Mouse (Mus musculus) embryonic facial prominence, embryonic 13.5 days (tissue): ENCODE measurements around the gene Olfr1162. TPM values are rescaled to one million over a fixed set of nuclear protein-coding genes. Genes with fewer than 3 reads are reported as not detected.
"Not testable (repeated sequence)": the region's sequence is repeated elsewhere in the genome, so short reads cannot be mapped to it uniquely, and the experiment has no call there.

Experiments
- ATAC-seq: fragments of 200-750 bp; cut with Nextera tagmentation; 2 replicates; pipeline ENCODE4 v1.8.0; 2017; ENCODE audit warnings: low read depth; ENCODE audit not compliant: insufficient number of reproducible peaks, insufficient read depth, low FRiP score, low TSS enrichment
- H3K27ac ChIP-seq: fragments of 300-500 bp; sonication (generic); 2 replicates; pipeline ENCODE4 v1.5.1; 2015; ENCODE audit warnings: moderate library complexity, mild to moderate bottlenecking, inconsistent platforms
- H3K27me3 ChIP-seq: fragments of 300-500 bp; sonication (generic); 2 replicates; pipeline ENCODE4 v1.6.1; 2015; ENCODE audit warnings: mild to moderate bottlenecking, inconsistent platforms
- H3K36me3 ChIP-seq: fragments of 300-500 bp; sonication (generic); 2 replicates; pipeline ENCODE4 v1.6.1; 2015; ENCODE audit warnings: mild to moderate bottlenecking, inconsistent platforms
- H3K4me1 ChIP-seq: fragments of 300-500 bp; sonication (generic); 2 replicates; pipeline ENCODE4 v1.6.1; 2015; ENCODE audit warnings: inconsistent platforms
- H3K4me2 ChIP-seq: fragments of 300-500 bp; sonication (generic); 2 replicates; pipeline ENCODE4 v1.6.1; 2015; ENCODE audit warnings: moderate library complexity, mild to moderate bottlenecking, inconsistent platforms
- H3K4me3 ChIP-seq: fragments of 300-500 bp; sonication (generic); 2 replicates; pipeline ENCODE4 v1.5.1; 2015; ENCODE audit warnings: mild to moderate bottlenecking, inconsistent platforms
- H3K9ac ChIP-seq: fragments of 300-500 bp; sonication (generic); 2 replicates; pipeline ENCODE4 v1.6.1; 2015; ENCODE audit warnings: mild to moderate bottlenecking, inconsistent platforms
- H3K9me3 ChIP-seq: fragments of 300-500 bp; sonication (generic); 2 replicates; pipeline ENCODE4 v1.6.1; 2016; ENCODE audit warnings: inconsistent platforms
- WGBS: fragments of 180-500 bp; shearing (Covaris S2); methylation state at CpG from one replicate; pipeline ENCODE4 v1.1.7; 2015; ENCODE audit warnings: mixed read lengths; 5-methylcytosine and 5-hydroxymethylcytosine counted together
- polyA plus RNA-seq: library from polyadenylated mRNA; unstranded; fragments of >200 nt; fragmentation: Nextera tagmentation; extraction: Ambion mirVana; gene quantifications from 2 replicates; pipeline ENCODE4 v1.2.1, GENCODE M21; 2015

The Olfr1162 gene
- polyA plus RNA-seq: not detected in 2 replicates

GRCm38 (mm10) chr2:88051029-88051428 is at the start of gene Olfr1162:
Olfr1162 (minus strand) TSS chr2:88051129.
- Histone ChIP-seq H3K27ac (no peak within 1 kb of the TSS), H3K9me3 (no peaks in the 10 kb centered on the region), H3K4me2 (no peak within 1 kb of the TSS), H3K4me1 (no peaks in the 10 kb centered on the region), H3K4me3 (no peak within 1 kb of the TSS), H3K27me3 (no peaks in the 10 kb centered on the region), H3K36me3 (no peaks in the 10 kb centered on the region), H3K9ac (no peak within 1 kb of the TSS)
- no peak for ATAC-seq
- WGBS: 85% methylated on average over 1 of the region's 1 CpGs

- Histone ChIP-seq H3K9me3 (no peaks in the 10 kb centered on the region), H3K4me2 (no peak within 1 kb of the TSS), H3K9ac (no peak within 1 kb of the TSS), H3K36me3 (no peaks in the 10 kb centered on the region), H3K4me1 (no peaks in the 10 kb centered on the region), H3K4me3 (no peak within 1 kb of the TSS), H3K27me3 (no peaks in the 10 kb centered on the region), H3K27ac (no peak within 1 kb of the TSS)
- WGBS: 72% methylated on average over 4 of the region's 4 CpGs
- ATAC-seq: no peak
Observed at GRCm38 (mm10) chr2:88093866-88094265, 42.9 kb upstream of the Olfr1162 start, which contains the start of gene Olfr1164. Olfr1164 (minus strand) TSS chr2:88093966.

DNA sequence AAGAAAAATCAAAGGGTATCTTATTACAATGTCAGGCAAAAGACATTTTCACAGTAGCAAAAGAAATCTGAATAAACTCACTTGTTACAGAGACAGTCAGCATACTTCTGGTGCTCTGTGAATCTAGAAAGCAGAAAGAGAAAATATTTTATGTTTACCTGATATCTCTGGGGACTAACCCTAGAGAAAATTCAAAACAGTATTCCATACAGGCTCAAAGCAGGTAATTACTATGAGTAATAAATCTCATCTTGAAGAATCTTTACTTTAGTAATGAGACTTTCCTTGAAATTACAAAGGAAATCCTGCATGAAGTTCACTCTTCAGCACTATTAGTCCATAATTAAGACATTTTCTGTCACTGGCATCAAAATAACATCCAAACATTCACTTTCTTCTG is 20.8 kb upstream of the Olfr1162 start, which contains the start of gene Olfr1163:
Gene Olfr1163 (minus strand): TSS at position 101 of the 400 bp plus-strand sequence.
- Histone ChIP-seq H3K4me3 (no peak within 1 kb of the TSS), H3K27me3 (no peaks in the 10 kb centered on the region), H3K4me2 (no peak within 1 kb of the TSS), H3K9ac (no peak within 1 kb of the TSS), H3K27ac (no peak within 1 kb of the TSS), H3K36me3 (no peaks in the 10 kb centered on the region), H3K4me1 (no peaks in the 10 kb centered on the region), H3K9me3 (no peaks in the 10 kb centered on the region)
- no peak for ATAC-seq

DNA sequence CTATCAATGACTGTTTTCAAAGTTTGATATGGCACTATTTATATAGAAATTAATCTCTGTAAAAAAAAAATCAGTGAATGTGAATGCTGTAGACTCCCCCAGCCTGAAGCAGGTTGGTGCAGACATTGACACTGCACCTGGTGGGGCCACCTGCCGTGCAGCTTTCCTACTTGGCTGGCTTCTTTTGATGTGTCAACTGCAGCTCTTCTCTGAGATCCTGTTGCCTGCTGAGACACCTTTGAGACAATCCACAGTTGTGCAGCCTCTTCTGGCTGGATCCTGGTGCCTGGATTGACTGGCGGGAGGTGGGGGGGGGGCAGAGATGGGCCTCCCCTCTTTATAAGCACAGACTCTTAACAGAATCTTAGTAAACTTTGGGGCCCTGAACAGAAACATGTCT is 12.7 kb upstream of the Olfr1162 start:
- WGBS: 79% methylated on average over 2 of the region's 2 CpGs
- Histone ChIP-seq H3K4me2 (no peak overlapping the region), H3K4me1 (no peaks in the 10 kb centered on the region), H3K27me3 (no peaks in the 10 kb centered on the region), H3K9ac (no peak overlapping the region), H3K27ac (no peak overlapping the region), H3K4me3 (no peak overlapping the region), H3K36me3 (no peaks in the 10 kb centered on the region), H3K9me3 (no peaks in the 10 kb centered on the region)
- ATAC-seq: no peak

GRCm38 (mm10) chr2:88037599-88037998 is 13.3 kb downstream of the Olfr1162 start, which contains the start of gene Olfr73:
Olfr73 (minus strand) TSS chr2:88037699.
- H3K4me2 ChIP-seq: no peak within 1 kb of the TSS
- H3K4me1 ChIP-seq: no peaks in the 10 kb centered on the region
- no peak within 1 kb of the TSS for H3K4me3 ChIP-seq
- H3K9me3 ChIP-seq: no peaks in the 10 kb centered on the region
- no peak for ATAC-seq
- H3K27ac ChIP-seq: no peak within 1 kb of the TSS
- no peaks in the 10 kb centered on the region for H3K36me3 ChIP-seq
- no peak within 1 kb of the TSS for H3K9ac ChIP-seq
- H3K27me3 ChIP-seq: no peaks in the 10 kb centered on the region

DNA sequence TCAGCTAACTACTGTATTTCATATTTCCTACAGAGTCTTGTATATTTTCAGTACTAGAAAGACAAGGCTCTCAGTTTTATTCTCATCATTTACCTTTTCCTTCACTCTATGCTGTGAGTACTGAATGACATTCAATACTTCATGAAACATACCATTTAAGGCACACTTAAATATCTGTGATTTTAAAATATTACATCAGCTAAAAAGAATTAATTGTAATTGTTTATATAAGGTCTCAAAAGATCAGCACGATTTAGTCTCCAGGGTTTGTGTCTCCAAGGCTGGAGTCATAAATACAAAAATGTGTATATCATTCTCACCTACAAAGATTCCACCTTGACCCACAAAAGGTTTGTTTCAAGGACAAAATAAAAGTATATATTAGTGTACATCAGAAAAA is 28.5 kb downstream of the Olfr1162 start, which contains the start of gene Olfr1161:
Gene Olfr1161 (plus strand): TSS at position 301 of the 400 bp plus-strand sequence.
- not testable (repeated sequence) for H3K27ac ChIP-seq, ATAC-seq, H3K4me1 ChIP-seq, H3K9me3 ChIP-seq, H3K27me3 ChIP-seq, H3K4me2 ChIP-seq, H3K4me3 ChIP-seq, H3K9ac ChIP-seq, H3K36me3 ChIP-seq
- 73% methylated on average over 1 of the region's 1 CpGs for WGBS

- H3K9ac ChIP-seq: no peak within 1 kb of the TSS
- H3K36me3 ChIP-seq: no peaks in the 10 kb centered on the region
- no peaks in the 10 kb centered on the region for H3K9me3 ChIP-seq
- no peak within 1 kb of the TSS for H3K4me3 ChIP-seq
- H3K4me1 ChIP-seq: no peaks in the 10 kb centered on the region
- no peak within 1 kb of the TSS for H3K4me2 ChIP-seq
- no peaks in the 10 kb centered on the region for H3K27me3 ChIP-seq
- no peak for ATAC-seq
- no peak within 1 kb of the TSS for H3K27ac ChIP-seq
Observed at GRCm38 (mm10) chr2:88007515-88008318, 43.2 kb downstream of the Olfr1162 start, which contains the start of gene Olfr1160. Olfr1160 (minus strand) TSS chr2:88008268.

Other genes starting within 250 kb of the Olfr1162 start
- gene Olfr1145, start 241.3 kb downstream of the Olfr1162 start, polyA plus RNA-seq: not detected in 2 replicates
- gene Olfr1148, start 220.6 kb downstream of the Olfr1162 start, polyA plus RNA-seq: not detected in 2 replicates
- gene Olfr1150-ps1, start 207.1 kb downstream of the Olfr1162 start, polyA plus RNA-seq: not detected in 2 replicates
- gene Olfr1151, start 195.3 kb downstream of the Olfr1162 start, polyA plus RNA-seq: not detected in 2 replicates
- not detected in 2 replicates for gene Olfr1152, start 184.6 kb downstream of the Olfr1162 start, polyA plus RNA-seq
- not detected in 2 replicates for gene Olfr1153, start 156.2 kb downstream of the Olfr1162 start, polyA plus RNA-seq
- not detected in 2 replicates for gene Olfr1154, start 146.0 kb downstream of the Olfr1162 start, polyA plus RNA-seq
- gene Olfr1155, start 106.0 kb downstream of the Olfr1162 start, polyA plus RNA-seq: not detected in 2 replicates
- gene Olfr1156, start 98.0 kb downstream of the Olfr1162 start, polyA plus RNA-seq: not detected in 2 replicates
- gene Olfr1157, start 82.8 kb downstream of the Olfr1162 start, polyA plus RNA-seq: not detected in 2 replicates
- gene Olfr74, start 76.5 kb downstream of the Olfr1162 start, polyA plus RNA-seq: not detected in 2 replicates
- not detected in 2 replicates for gene Olfr1158, start 61.0 kb downstream of the Olfr1162 start, polyA plus RNA-seq
- gene Olfr1160, start 42.9 kb downstream of the Olfr1162 start, polyA plus RNA-seq: not detected in 2 replicates
- not detected in 2 replicates for gene Olfr1161, start 28.4 kb downstream of the Olfr1162 start, polyA plus RNA-seq
- gene Olfr73, start 13.4 kb downstream of the Olfr1162 start, polyA plus RNA-seq: not detected in 2 replicates
- gene Olfr1163, start 20.7 kb upstream of the Olfr1162 start, polyA plus RNA-seq: not detected in 2 replicates
- gene Olfr1164, start 42.8 kb upstream of the Olfr1162 start, polyA plus RNA-seq: not detected in 2 replicates
- gene Olfr1166, start 77.1 kb upstream of the Olfr1162 start, polyA plus RNA-seq: not detected in 2 replicates
- not detected in 2 replicates for gene Olfr1167, start 104.1 kb upstream of the Olfr1162 start, polyA plus RNA-seq
- gene Olfr1168, start 130.8 kb upstream of the Olfr1162 start, polyA plus RNA-seq: not detected in 2 replicates
- not detected in 2 replicates for gene Olfr1170, start 177.2 kb upstream of the Olfr1162 start, polyA plus RNA-seq
- 0.06 TPM in 1 of 2 replicates, not detected in the other for gene Olfr1173, start 228.7 kb upstream of the Olfr1162 start, polyA plus RNA-seq